Mouse (Mus musculus) intestine, embryonic 16.5 days (tissue): ENCODE results near the gene Gm38431. TPM values are rescaled to one million over a fixed set of nuclear protein-coding genes. Genes with fewer than 3 reads are reported as not detected.

Experiments used
- ATAC-seq: fragments of 200-750 bp; cut with Nextera tagmentation; 2 replicates; pipeline ENCODE4 v1.8.0; 2017; ENCODE audit warnings: moderate TSS enrichment, moderate library complexity
- H3K27ac ChIP-seq: fragments of 300-500 bp; sonication (generic); 2 replicates; pipeline ENCODE4 v1.5.1; 2014; ENCODE audit warnings: mild to moderate bottlenecking, low read length
- H3K27me3 ChIP-seq: fragments of 300-500 bp; sonication (generic); replicated peaks from 2 replicates; pipeline ENCODE4 v1.6.1; 2014; ENCODE audit warnings: low read length, control low read depth, mixed read lengths; ENCODE audit not compliant: control insufficient read depth, insufficient read depth
- H3K36me3 ChIP-seq: fragments of 300-500 bp; sonication (generic); 2 replicates; pipeline ENCODE4 v1.6.1; 2014; ENCODE audit warnings: low read length, control low read depth; ENCODE audit not compliant: control insufficient read depth, insufficient read depth
- H3K4me1 ChIP-seq: fragments of 300-500 bp; sonication (generic); 2 replicates; pipeline ENCODE4 v1.6.1; 2014; ENCODE audit warnings: low read length, control low read depth, mixed read lengths; ENCODE audit not compliant: control insufficient read depth, insufficient read depth
- H3K4me2 ChIP-seq: fragments of 300-500 bp; sonication (generic); 2 replicates; pipeline ENCODE4 v1.6.1; 2014; ENCODE audit warnings: low read depth, low read length, control low read depth
- H3K4me3 ChIP-seq: fragments of 300-500 bp; sonication (generic); 2 replicates; pipeline ENCODE4 v1.5.1; 2014; ENCODE audit warnings: mild to moderate bottlenecking, low read length
- H3K9ac ChIP-seq: fragments of 300-500 bp; sonication (generic); 2 replicates; pipeline ENCODE4 v1.6.1; 2014; ENCODE audit warnings: low read depth, low read length
- H3K9me3 ChIP-seq: fragments of 300-500 bp; sonication (generic); 2 replicates; pipeline ENCODE4 v1.6.1; 2016; ENCODE audit warnings: low read length, control low read depth; ENCODE audit not compliant: control insufficient read depth
- WGBS: fragments of 180-500 bp; shearing (Covaris S2); extraction: QIAGEN DNeasy Blood & Tissue Kit; methylation state at CpG from one replicate; pipeline ENCODE4 v1.1.7; 2014; 5-methylcytosine and 5-hydroxymethylcytosine counted together
- polyA plus RNA-seq: library from polyadenylated mRNA; unstranded; fragments of >200 nt; fragmentation: Nextera tagmentation; extraction: Ambion mirVana; gene quantifications from 2 replicates; pipeline ENCODE4 v1.2.1, GENCODE M21; 2015

The Gm38431 gene
- polyA plus RNA-seq, 1 experiment from 2014 or later: 2.5 TPM

- H3K9me3 ChIP-seq: no peaks in the 10 kb centered on the region
- no peak overlapping the region for H3K4me2 ChIP-seq
- H3K4me1 ChIP-seq: peaks cover 42% of the 10 kb centered on the region
- H3K36me3 ChIP-seq: no peaks in the 10 kb centered on the region
- H3K4me3 ChIP-seq: no peak overlapping the region
- H3K27me3 ChIP-seq: peaks cover 27% of the 10 kb centered on the region
- no peak overlapping the region for H3K27ac ChIP-seq
- 66% methylated on average over 6 of the region's 6 CpGs for WGBS
- no peak overlapping the region for H3K9ac ChIP-seq
- ATAC-seq: no peak
These were observed 63.2 kb downstream of the Gm38431 start for GRCm38 (mm10) chr9:21028560-21029110.

- Histone ChIP-seq H3K27me3 (peaks cover 20% of the 10 kb centered on the region), H3K4me2 (no peak overlapping the region), H3K4me3 (no peak overlapping the region), H3K9me3 (no peaks in the 10 kb centered on the region), H3K9ac (no peak overlapping the region), H3K4me1 (peaks cover 37% of the 10 kb centered on the region), H3K36me3 (no peaks in the 10 kb centered on the region), H3K27ac (no peak overlapping the region)
- 61% methylated on average over 8 of the region's 8 CpGs for WGBS
- ATAC-seq: no peak
These were observed 64.0 kb downstream of the Gm38431 start for GRCm38 (mm10) chr9:21027774-21028290.

GRCm38 (mm10) chr9:21026849-21027248 lies 64.9 kb downstream of the Gm38431 start:
- H3K9ac ChIP-seq: no peak overlapping the region
- ATAC-seq: no peak

GRCm38 (mm10) chr9:21025258-21025810 lies 66.5 kb downstream of the Gm38431 start:
- Histone ChIP-seq H3K27ac (no peak overlapping the region), H3K4me2 (no peak overlapping the region), H3K27me3 (peaks cover 7% of the 10 kb centered on the region), H3K4me1 (peaks cover 14% of the 10 kb centered on the region), H3K9ac (no peak overlapping the region), H3K9me3 (no peaks in the 10 kb centered on the region), H3K36me3 (no peaks in the 10 kb centered on the region), H3K4me3 (no peak overlapping the region)
- WGBS: 53% methylated on average over 19 of the region's 19 CpGs
- ATAC-seq: no peak

More at GRCm38 (mm10) chr9:21026849-21027248, 64.9 kb downstream of the Gm38431 start:
- Histone ChIP-seq H3K4me3 (no peak overlapping the region), H3K9me3 (no peaks in the 10 kb centered on the region), H3K4me2 (no peak overlapping the region), H3K27me3 (peaks cover 11% of the 10 kb centered on the region), H3K4me1 (peaks cover 27% of the 10 kb centered on the region), H3K36me3 (no peaks in the 10 kb centered on the region), H3K27ac (no peak overlapping the region)
- 76% methylated on average over 12 of the region's 12 CpGs for WGBS

GRCm38 (mm10) chr9:21022726-21023125 lies 69.1 kb downstream of the Gm38431 start:
- Histone ChIP-seq H3K4me3 (no peak overlapping the region), H3K4me1 (no peaks in the 10 kb centered on the region), H3K4me2 (no peak overlapping the region), H3K9me3 (no peaks in the 10 kb centered on the region), H3K36me3 (no peaks in the 10 kb centered on the region), H3K27me3 (no peaks in the 10 kb centered on the region; the same call in none of the 2 replicates), H3K9ac (no peak overlapping the region), H3K27ac (no peak overlapping the region)
- 79% methylated on average over 1 of the region's 1 CpGs for WGBS
- ATAC-seq: no peak

- Histone ChIP-seq H3K36me3 (no peaks in the 10 kb centered on the region), H3K9ac (no peak overlapping the region), H3K9me3 (no peaks in the 10 kb centered on the region), H3K4me1 (no peaks in the 10 kb centered on the region), H3K4me2 (no peak overlapping the region), H3K27me3 (no peaks in the 10 kb centered on the region), H3K4me3 (no peak overlapping the region), H3K27ac (no peak overlapping the region)
- 53% methylated on average over 6 of the region's 6 CpGs for WGBS
- no peak for ATAC-seq
These were observed 69.5 kb downstream of the Gm38431 start for GRCm38 (mm10) chr9:21022288-21022687.

GRCm38 (mm10) chr9:21021363-21021762 lies 70.4 kb downstream of the Gm38431 start:
- 84% methylated on average over 3 of the region's 3 CpGs for WGBS
- Histone ChIP-seq H3K9me3 (no peaks in the 10 kb centered on the region), H3K27ac (no peak overlapping the region), H3K27me3 (no peaks in the 10 kb centered on the region; the same call in 1 of the 2 replicates), H3K4me3 (no peak overlapping the region), H3K4me1 (peaks cover 4% of the 10 kb centered on the region), H3K4me2 (no peak overlapping the region), H3K9ac (no peak overlapping the region), H3K36me3 (no peaks in the 10 kb centered on the region)
- ATAC-seq: no peak

GRCm38 (mm10) chr9:21018600-21018999 lies 73.2 kb downstream of the Gm38431 start:
- WGBS: 75% methylated on average over 2 of the region's 2 CpGs
- Histone ChIP-seq H3K27ac (no peak overlapping the region), H3K27me3 (peaks cover 7% of the 10 kb centered on the region; the same call in 1 of the 2 replicates), H3K4me3 (no peak overlapping the region), H3K4me2 (no peak overlapping the region), H3K9me3 (no peaks in the 10 kb centered on the region), H3K36me3 (no peaks in the 10 kb centered on the region), H3K9ac (no peak overlapping the region), H3K4me1 (peaks cover 21% of the 10 kb centered on the region)
- no peak for ATAC-seq
